Mouse (Mus musculus): Measurements from ENCODE around the gene Syngap1. TPM values are rescaled to one million over a fixed set of nuclear protein-coding genes. Genes with fewer than 3 reads are reported as not detected.

Gene Syngap1
- total RNA-seq, 2 experiments from 2014 or later: 8.2 to 11.8 TPM

DNA sequence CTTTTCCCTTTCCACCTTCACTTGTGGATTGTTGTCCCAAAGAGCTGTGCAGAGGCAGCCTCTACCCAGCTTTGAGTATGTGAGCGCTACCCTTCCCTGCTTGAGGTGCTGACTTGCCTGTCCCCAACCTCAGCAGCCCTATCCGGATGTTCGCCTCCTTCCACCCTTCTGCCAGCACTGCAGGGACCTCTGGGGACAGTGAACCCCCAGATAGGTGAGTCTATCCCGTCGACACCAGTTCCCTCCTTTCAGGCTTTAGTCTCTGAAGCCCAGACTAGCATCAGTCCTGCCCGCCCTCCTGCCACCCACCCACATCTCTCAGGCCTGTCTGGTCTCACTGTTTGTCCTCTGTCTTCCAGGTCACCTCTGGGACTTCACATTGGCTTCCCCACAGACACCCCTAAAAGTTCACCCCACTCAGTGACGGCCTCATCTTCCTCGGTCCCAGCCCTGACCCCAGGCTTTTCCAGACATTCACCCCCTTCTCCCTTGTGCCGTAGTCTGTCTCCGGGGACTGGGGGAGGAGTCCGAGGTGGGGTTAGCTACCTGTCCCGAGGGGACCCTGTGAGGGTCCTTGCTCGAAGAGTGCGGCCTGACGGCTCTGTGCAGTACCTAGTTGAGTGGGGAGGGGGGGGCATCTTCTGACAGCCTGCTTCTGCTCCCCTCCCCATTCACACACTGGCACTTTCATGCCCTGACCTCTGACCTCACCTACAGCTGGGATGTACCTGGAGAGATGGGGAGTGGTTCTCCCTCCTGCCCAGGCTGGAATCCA is 3.9 kb upstream of the Syngap1 start:
- DNase-seq: no peak

DNA sequence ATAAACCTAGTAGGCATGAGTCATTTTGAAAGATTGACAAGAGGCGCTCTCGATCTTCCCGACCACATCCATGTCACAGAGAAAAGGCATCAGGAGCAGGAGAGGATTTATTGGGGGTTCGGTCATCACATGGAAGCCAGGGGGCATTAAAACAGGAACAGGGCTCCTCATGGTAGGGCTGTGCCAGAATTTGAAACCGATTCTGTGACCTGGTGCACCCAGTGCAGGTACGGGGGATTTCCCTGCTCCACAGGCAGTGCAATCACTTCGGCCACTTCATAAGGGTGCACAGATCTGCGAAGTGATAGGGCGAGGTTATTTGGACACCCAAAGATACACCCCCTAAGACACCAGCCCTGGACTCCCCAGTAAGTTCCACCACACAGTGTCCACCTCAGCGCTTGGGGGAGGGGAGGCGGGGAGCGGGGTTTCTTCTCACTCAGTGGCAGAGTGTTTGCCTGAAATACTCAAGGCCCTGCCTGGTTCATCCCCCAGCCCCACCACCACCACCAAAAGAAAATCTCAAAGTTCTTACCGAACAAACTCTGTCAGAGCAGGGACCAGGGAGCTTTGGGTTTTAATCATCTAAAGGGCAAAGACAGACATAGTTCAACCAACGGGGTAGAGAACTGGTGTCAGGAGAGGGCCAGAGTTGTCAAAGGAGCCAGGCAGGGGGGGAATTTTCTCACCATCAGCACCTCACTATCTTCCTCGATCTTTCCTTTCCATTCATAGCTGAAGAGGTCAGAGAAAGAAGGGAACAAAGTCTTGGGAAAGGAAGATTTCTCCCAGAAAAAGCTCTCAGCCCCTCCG is 3.0 kb upstream of the Syngap1 start:
- DNase-seq: no peak

DNA sequence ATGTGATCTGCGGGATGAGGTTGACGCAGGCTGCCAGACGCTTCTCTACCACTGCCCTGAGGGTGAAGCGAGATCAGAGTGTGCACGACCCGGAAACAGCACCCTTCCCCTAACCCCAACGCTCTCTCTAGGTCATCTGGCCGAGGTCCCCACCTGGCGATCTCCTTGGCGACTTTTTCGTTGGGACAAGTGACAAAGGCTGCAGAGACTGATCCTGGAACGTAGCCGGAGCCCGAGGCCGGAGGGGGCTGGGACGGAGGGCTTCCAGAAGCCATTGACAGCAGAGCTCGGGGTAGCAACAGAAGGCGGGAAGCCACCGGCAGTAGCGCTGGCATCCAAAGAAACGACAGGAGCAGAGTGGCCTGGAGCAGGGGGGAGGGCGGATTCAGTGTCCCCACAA is 2.3 kb upstream of the Syngap1 start:
- DNase-seq: no peak

DNA sequence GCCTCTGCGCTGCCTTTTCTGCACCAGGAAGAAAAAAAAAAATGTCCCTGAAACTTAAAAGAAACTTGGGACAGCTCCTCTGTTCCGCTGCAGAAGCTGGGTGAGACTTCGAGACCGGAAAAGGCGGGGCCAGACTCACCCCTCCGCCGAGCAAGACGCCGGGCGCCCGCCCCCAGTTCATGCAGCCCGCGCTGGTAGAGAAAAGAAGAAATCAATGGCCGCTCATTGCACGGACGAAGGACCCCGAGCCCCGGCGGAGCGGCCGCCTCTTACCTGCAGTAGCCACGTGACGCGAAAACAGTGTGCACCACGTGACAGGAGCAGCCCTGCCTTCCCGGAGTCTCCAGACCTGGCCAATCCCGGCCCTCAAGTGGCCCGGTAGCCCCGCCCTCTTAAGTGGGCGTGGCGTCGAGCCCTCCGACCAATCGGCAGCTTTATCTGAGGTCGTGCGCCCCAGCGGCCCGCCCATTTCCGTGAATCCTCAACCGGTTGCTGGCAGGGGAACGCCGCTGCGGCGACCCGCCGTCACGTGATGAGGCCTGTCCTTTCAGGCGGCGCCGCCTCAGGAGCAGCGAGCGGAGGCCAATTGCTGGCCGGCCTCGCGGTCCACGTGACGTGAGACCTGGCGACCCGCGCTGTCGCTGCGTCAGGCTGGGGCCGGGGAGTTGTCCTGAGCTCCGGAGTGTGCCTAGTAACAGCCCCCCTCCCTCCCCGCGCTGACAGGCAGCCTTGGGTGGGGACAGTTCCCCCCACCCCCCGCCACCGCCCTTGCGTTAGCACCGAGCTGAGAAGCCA is 1.7 kb upstream of the Syngap1 start, which contains the start of gene Cuta:
Gene Cuta, minus strand, starts transcription at position 392 of the 795 bp plus-strand sequence.
- DNase-seq: peak; percentile 98

DNA sequence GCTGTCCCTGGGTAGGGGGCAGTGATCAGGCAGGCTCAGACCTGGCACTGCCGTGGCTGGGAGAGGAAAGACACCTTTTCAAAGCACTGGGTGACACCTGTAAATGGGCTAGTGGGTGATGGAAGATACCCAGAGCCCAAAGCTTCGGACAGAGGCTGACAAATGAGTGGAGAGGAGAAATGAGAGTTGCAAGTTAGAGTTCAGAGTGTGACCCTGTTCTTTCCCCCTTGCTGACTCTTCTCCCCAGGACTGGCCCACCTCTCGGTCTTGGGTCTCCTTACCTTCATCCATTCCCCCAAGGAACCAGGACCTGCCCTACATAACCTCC is 1.1 kb upstream of the Syngap1 start:
- no peak for DNase-seq

DNA sequence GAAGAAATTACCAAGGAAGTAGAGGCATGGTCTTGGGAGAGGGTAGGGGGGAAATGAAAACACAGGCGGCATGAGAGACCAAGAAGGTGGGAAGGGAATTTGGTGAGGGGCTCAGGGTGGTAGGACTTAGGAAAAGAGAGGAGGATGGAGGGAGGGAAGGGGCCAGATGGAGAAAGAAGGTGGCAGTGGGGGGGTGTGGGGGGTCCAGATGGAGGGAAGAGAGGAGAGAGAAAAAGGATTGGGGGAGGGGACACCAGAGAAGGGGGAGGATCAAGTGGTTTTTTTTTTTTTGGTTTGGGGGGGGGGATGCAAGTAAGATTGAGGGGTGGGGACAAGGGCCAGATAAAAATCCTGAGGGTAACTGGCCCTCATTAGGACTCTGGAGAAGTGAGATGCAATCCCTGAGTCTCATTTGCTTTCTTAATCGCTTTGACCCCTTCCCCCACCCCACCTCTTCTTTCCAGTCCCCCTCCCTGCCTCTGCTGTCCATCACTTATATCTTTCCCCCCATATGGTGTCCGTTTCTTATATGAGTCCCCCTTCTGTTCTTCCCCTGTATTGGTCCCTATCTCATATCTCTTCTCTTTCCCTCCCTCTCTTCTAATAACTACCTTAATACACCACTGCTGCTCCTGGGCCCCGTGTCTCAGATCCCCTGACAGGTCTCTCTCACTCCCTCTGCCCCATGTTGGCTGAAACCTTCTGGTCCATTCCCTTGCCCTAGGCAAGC is 953 bp downstream of the Syngap1 start:
- no peak for DNase-seq

DNA sequence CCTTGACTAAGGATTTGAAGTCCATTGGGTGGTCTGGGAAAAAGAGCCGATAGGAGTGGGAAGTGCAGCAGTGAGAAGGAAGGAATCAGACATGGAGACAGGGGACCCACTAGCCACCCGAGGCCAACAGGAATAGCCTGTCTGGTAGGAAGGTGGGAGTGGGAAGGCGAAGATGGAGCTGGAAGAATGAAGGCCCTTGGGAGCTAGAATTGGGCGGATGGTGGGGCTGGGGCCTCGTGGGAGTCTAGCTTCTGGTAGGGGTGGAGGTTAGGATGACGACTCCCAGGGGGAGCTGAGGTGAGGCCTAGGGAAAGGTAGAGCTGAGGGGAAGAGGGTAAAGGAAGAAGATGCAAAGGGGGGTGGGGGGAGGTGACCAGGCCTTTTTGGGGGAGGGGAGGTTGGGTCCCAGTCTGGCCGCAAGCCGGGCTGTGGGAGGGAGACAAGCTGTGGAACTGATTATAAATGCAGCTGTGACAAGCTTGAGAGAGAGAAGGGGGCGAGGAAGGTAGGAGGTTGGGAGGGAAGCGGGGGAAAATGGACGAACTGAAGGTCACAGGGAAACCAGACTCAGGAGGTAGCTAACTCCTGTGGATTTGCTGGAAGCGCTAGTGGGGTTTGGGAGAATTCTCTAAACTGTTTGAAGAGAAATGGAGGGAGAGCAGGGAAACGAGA is 4.9 kb downstream of the Syngap1 start:
- no peak for DNase-seq

DNA sequence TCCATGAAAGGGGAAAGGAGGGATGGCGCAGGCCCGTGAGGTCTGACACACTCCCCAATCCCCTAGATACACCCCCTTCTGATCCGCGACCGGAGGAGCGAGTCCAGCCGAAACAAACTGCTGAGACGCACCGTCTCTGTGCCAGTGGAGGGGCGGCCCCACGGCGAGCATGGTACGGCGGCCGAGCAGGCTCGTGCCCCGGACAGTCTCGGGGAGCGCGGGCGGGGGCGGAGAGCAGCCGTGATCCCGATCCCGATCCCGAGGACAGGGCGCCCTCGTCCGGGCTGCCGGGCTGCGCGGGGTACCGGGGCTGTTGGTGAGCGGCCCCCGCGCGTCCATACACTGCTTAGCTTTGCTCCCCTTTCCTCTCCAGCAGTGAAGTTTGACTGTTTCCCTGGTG is 5.5 kb downstream of the Syngap1 start:
- DNase-seq: peak; percentile 84

DNA sequence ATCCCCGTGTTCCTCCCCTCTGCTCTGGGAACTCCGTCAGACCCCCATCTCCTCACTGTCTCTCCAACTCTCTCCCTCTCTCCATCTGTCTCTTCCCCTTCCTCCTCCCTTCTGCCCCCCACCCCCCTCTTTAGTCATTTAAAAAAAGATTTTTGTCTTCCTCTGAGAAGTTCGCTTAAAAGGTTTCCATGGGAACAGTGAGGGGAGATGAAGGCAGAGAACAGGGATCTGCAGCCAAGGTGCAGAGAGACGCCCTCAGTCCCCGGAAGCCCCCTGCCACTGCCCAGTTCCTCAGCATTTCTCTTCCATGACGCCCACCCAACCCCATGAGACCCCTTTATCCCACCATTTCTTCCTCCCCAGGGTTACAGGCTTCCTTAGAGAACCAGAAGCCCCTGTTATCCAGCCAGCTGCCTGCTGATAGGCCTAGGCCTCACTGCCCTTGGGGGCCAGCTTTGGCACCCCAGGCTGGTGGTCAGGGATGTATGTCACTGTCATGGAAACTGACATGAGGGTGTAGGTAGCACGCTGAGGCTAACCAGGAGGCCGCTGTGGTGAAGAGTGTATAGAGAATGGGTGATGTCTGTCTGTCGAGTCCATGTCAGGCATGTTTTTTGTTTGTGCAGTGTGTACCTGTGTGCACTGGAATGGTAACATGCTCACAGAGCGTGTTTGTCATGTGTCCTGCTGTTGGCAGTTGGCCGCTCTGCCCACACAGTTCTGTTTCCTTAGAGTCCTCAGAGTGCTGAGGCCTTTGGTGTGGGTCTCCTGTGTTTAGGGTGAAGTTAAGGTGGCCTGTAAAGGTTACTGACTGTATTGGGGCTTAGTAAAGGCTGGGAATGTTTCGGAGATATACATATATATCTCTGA is 6.4 kb downstream of the Syngap1 start:
- no peak for DNase-seq

DNA sequence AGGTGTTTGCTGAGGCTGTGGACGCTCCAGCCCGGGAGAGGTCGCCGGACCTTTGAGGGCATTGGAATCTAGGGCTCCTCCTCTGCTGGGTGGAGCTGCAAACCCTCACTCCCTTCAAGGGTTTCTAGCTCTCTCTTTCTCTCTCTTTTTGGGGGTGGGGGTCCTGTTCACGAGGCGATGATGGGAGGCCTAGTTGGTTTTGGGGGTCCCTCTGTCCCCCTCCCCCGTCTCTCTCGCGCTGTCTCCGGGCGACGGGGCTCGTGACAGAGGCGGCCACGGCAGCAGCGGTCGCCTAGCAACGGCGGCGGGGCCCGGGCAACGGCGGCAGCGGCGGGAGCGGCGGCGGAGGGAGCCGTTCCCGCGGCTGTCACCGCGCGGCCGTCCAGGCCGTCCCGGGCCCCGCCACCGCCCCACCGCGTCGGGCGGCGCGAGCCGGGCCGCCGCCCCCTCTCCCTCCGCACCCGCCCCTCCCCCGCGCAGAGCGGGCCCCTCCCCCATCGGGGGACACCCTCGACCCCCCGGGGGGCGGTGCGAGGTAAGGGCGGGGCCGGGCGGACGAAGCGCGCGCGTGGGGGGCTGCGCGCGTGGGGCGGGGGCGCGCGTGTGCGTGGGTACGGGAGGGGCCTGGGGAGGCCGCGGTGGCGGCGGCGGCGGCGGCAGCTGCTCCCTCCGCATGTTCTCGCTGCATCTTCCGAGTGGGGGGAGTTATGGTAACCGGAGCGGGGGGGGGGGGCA is 7.4 kb downstream of the Syngap1 start:
- DNase-seq: peak; percentile 63

DNA sequence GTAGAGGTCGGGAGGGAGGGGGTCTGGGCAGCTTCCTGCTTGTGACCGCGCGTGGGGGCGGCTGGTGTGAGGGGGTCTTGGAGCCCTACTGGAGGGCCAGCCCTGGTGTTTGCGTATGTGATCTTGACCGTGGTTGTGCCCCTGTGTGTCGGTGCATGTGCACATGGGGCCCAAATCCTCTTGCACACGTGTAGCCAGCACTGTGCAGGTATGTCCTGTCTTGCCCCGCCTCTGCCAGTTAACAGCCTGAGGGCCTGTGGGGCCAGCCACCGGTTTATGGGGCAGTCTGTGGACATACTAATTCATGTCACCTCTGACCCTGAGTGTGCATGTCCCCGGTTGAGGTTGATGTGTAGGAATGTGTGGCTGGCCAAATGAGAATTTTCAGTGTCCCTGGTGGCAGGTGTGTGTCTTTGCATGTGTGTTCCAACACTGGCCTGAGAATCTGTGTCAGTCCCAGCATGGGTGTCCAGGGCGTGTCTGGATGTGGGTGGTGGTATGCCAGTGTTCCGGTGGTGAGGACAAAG is 8.1 kb downstream of the Syngap1 start:
- DNase-seq: no peak

DNA sequence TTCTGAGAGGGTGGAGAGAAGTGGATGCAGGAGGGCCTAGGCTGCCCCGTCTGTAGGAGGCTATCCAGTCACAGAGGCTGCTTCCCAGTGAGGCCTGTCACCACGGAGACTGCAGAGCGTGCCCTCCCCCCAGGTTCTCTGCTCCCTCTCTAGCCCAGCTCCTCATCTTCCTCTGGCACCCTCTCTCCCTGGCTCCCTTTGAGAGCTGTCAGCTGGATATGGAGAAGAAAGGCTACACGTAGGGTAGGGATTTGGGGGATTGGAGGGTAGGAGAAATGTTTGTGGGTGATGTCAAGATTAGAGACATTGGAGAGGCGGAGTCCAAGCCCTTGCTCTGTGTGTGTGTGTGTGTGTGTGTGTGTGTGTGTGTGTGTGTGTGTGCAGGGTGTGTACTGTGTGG is 8.8 kb downstream of the Syngap1 start:
- no peak for DNase-seq

DNA sequence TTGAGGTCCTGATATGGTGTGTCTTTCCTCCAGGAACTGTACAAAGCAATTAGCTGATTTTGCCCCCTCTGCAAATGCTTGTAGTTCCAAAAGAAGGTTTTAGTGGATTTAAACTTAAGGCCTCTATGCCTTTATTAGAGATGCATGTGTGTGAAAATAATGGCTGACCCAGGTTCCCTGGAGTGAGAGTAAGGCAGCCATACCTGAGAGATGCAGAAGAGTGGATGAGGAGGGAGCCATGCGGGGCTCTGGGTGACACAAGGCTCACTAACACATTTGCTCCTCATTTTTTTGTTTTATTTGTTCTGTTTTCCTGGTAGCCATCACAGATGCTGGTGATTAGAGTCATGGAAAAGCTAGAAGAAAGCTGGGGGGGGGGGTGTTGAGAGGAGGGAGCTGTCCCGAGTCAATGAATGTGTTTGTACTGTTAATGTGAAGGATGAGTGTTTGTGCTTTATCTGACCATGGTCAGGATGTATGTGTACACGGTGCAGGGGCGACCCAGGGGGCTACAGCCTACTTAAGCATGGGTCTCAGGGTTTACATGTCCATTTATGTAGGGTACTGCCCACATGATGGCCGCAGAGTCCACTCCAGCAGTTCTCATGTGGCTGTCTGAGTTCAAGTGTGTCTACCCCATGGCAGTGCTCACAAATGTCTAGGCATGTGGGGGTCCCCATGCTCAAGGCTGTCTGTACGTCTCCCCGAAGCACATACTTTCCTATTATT is 9.7 kb downstream of the Syngap1 start:
- DNase-seq: no peak

DNA sequence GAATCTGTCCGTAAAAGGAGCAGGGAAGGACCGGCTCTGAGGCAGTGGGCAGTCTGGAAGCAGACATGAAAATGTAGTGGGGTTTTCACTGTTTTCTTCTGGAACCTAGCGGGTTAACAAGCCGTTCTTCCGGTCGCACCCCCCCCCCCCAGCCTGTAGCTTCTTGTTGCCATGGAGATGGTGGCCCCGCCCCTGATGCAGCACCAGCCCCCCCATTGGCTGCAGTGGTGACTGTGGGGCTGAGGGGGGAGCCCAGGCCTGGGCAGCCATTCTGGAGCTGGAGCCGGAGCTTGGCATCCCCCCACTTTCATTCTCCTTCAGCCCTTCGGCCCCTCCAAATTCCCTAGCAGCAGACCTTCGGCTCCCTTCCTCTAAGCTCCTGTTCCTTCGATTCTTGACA is 10.4 kb downstream of the Syngap1 start:
- peak; percentile 79 for DNase-seq

DNA sequence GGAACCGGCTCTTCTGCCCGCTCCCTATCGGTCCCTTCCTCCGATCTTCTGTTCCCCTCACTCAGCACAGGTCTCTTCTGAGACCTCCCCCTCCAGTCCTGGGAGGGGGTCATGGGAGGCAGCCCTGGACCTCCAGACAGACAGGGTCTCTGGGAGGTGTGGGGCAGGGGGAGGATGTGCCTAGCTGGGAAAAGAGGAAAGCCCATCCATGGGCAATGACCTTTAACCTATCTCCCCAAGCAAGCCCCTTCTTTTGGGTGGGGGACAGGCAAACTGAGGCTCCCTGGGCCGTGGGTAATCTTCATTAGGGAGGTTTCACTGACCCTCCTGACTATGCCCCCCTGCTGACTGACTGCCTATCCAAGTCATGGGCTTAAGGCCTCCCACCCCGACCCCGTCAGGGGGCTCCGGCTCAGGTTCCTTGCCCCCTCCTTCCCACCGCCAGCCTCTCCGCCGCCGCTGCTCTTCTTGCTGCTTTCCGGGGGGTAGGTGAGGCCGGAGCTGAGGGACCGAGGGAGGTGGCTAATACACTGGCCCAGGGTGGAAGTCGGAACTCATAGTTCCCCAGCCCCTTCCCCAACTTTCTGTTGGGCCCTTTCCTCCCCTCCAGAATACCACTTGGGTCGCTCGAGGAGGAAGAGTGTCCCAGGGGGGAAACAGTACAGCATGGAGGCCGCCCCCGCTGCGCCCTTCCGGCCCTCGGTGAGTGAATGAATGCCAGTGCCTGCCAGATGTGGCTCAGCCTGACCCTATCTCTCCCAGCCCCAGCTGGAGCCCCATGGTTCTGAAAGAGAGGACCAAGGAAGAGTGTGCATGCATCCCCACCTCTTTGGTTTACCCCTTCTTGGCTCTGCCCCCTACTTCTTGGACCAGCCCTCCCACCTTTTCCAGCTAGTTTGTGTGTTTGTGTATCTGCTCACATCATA is 11.2 kb downstream of the Syngap1 start:
- DNase-seq: no peak

DNA sequence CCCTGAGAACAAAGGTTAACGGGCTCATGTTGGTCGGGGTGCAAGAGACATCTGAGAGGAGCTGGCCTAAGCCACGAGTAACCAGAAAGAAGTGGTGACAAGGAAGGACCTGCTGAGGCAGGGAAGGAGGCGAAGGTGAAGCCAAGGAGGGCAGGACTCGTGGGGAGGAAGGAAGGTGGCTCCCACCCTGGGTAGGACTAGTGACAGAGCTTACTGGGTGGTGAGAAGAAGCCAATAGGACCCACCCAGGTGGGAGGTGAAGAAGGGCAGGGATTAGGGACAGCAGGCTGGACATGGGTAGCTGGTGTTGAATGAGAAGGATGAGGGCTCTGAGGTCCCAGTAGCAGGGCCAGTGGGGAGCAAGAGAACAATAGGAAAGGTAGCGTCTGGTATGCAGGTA is 12.1 kb downstream of the Syngap1 start:
- no peak for DNase-seq

DNA sequence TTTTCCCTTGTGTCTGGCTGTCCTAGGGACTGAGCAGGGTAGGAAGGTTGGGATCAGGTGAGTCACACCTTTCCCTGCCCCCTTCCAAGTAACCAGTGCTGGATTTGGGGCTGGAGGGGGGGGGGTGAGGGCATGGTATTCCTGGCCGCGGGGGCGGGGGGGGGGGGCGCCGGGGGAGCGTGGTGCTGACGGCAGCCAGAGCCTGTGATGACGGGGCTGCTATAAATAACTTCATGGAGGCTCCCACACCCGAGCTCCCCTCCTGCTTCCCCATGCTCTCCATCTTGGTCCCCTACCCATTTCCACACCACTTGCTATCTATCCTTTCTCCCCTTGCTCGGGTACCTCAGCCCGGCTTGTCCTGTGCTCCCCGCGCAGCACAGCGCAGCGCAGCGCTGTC is 12.7 kb downstream of the Syngap1 start:
- DNase-seq: no peak

DNA sequence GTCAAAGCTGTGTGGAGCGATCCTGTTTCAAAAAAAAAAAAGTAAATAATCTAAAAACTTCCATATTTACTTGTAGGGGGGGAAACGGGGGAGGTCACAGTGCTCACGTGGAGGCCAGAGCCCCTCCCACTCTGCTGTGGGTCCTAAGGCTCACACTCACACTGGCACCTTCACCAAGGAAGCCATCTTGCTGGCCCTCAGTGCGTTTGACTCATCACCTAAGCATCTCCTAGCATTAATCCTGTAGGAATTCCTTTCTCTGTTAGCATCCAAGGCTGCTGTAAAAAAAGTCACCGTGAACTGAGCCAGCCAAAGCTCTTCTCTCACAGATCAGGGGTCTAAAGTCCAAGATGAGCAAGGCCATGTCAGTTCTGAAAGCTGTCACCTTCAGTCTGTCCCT is 15.3 kb downstream of the Syngap1 start:
- DNase-seq: no peak
